Mouse (Mus musculus): ENCODE data around the gene Ddit4. TPM values are rescaled to one million over a fixed set of nuclear protein-coding genes. Genes with fewer than 3 reads are reported as not detected.

Ddit4 gene
- polyA plus RNA-seq, 1 experiment from 2014 or later = 5.2 TPM

DNA sequence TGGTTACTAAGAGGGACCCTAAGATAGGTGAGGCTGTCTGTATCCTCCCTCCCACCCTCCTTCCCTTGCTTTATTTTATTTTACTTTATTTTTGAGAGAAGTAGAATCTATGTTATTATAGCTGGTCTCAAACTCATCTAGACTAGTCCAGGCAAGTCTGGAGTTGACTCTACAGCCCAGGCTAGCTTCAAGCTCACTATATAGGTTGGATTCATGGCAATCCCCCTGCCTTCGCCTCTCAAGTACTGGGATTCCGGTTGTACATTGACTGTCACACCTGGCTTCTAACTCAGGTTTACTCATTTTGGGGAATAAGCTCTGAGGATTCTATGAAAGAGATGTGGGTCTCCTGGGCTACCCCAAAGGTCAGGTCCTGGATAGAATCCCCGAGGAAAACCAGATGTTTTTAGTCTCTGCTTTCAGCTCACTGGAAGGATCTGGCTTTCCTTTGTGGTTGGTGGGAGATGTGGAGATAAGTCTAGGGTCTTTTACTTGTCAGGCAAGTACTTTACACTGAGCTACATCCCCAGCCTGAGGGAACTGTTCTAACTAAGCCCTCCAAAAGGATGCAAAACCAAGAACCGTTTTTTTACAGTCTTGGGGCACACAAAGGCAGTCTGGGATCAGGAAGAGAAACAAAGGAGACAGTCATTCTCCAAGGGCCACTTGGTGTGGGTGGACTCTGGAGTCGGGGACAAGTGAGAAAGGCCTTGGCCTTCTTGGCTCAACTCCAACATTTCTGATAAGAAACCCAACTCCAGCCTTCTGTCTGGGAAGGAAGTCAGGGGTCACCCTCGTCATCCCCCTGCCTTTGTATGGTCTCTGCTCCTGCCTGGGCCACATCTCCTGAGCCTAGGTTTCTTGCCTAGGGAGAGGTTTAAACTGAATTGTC is 3.0 kb downstream of the Ddit4 start:
- Histone ChIP-seq H3K4me3 (ENCODE audit: low read depth, low read length) (no peak overlapping the region), H3K9ac (replicated peaks) (no peak overlapping the region), H3K27ac (ENCODE audit: low read depth) (peak overlapping the region; percentile 88), H3K4me1 (ENCODE audit: insufficient read depth) (peaks cover 25% of the 10 kb centered on the region), H3K36me3 (replicated peaks; ENCODE audit: insufficient read depth, low read length) (peaks cover 11% of the 10 kb centered on the region), H3K4me2 (ENCODE audit: low read depth, low read length) (peak overlapping the region; percentile 97; the same call in 1 of the 2 replicates), H3K27me3 (ENCODE audit: insufficient read depth, low read length) (no peaks in the 10 kb centered on the region), H3K9me3 (ENCODE audit: low read length) (no peaks in the 10 kb centered on the region)
- DNase-seq (peak; percentile 26), ATAC-seq (no peak)
- WGBS (ENCODE audit: insufficient replicate concordance) = 51% methylated on average over 6 of the region's 6 CpGs
- TF ChIP-seq CTCF (IDR thresholded peaks at IDR 0.05; ENCODE audit: low read depth) (no peak), EP300 (IDR thresholded peaks at IDR 0.05; ENCODE audit: low read depth) (0 out of 2 replicates have a peak, but pooled peaks have one; percentile 12)

DNA sequence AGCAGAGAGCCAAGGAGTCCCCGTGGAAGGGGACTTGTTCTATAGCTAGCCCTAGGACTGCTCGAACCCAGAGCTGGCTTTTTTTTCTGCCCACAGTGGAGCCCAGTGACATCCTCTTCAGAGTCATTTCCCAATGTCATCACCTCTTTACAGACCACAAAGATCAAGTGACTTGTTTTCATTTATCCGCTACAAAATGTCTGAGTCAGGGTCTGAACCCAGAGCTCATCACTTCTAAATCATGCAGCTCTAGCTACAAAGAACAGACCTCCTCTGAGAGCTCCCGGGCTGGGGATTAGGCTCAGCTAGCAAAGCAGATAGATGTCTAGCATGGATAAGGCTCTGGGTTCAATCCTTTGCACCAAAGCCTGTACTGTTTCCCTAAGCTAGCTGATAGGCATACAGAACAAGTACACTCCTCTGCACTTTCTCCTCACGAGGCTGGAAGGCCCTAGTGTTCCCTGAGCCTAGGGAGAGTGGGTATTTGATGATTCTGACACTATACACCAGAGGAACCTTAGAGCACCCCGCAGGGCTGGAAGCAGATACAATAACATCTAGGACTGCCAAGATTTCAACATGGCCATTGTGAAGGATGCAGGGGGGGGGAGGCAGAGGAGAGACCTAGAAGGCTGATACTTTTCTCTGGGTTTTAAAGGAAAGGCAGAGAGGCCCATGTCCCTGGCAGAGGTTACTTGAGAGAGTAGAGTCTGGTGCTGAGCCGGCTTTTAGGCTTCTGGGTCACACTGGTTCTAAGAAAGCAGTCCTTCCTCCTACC is 4.1 kb downstream of the Ddit4 start:
- H3K27ac ChIP-seq (ENCODE audit: low read depth) = no peak overlapping the region
- no peak overlapping the region for H3K4me3 ChIP-seq (ENCODE audit: low read depth, low read length)
- H3K4me1 ChIP-seq (ENCODE audit: insufficient read depth) = peaks cover 30% of the 10 kb centered on the region
- no peak overlapping the region for H3K9ac ChIP-seq (replicated peaks)
- DNase-seq = no peak
- ATAC-seq = no peak
- WGBS (ENCODE audit: insufficient replicate concordance) = 59% methylated on average over 7 of the region's 7 CpGs
- H3K4me2 ChIP-seq (ENCODE audit: low read depth, low read length) = no peak overlapping the region
- H3K36me3 ChIP-seq (replicated peaks; ENCODE audit: insufficient read depth, low read length) = peaks cover 11% of the 10 kb centered on the region
- H3K27me3 ChIP-seq (ENCODE audit: insufficient read depth, low read length) = no peaks in the 10 kb centered on the region
- TF ChIP-seq EP300 (IDR thresholded peaks at IDR 0.05; ENCODE audit: low read depth) (no peak), CTCF (IDR thresholded peaks at IDR 0.05; ENCODE audit: low read depth) (no peak)
- no peaks in the 10 kb centered on the region for H3K9me3 ChIP-seq (ENCODE audit: low read length)

DNA sequence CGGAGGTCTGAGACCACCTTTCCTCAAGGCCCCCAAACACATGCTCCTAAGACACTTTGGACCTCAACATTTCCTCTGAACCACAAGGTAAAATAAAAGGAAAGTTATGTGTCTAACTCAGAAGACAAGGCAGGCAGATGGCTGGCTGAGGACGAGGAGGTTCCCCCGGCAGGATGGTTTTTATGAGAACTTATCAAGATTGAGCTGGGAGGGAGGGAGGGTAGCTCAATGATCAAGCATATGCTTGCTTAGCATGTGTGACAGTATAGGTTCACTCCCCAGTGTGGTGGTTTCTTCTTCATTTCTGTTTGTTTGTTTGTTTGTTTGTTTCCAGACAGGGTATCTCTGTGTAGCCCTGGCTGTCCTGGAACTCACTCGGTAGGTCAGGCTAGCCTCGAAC is 5.3 kb downstream of the Ddit4 start:
- ATAC-seq (no peak), DNase-seq (no peak)
- Histone ChIP-seq H3K36me3 (replicated peaks; ENCODE audit: insufficient read depth, low read length) (peaks cover 11% of the 10 kb centered on the region), H3K4me2 (ENCODE audit: low read depth, low read length) (no peak overlapping the region), H3K27me3 (ENCODE audit: insufficient read depth, low read length) (no peaks in the 10 kb centered on the region), H3K27ac (ENCODE audit: low read depth) (no peak overlapping the region), H3K4me1 (ENCODE audit: insufficient read depth) (peaks cover 27% of the 10 kb centered on the region), H3K4me3 (ENCODE audit: low read depth, low read length) (no peak overlapping the region), H3K9me3 (ENCODE audit: low read length) (no peaks in the 10 kb centered on the region), H3K9ac (replicated peaks) (no peak overlapping the region)
- WGBS (ENCODE audit: insufficient replicate concordance) = 69% methylated on average over 5 of the region's 5 CpGs
- TF ChIP-seq CTCF (IDR thresholded peaks at IDR 0.05; ENCODE audit: low read depth) (no peak), EP300 (IDR thresholded peaks at IDR 0.05; ENCODE audit: low read depth) (no peak)

DNA sequence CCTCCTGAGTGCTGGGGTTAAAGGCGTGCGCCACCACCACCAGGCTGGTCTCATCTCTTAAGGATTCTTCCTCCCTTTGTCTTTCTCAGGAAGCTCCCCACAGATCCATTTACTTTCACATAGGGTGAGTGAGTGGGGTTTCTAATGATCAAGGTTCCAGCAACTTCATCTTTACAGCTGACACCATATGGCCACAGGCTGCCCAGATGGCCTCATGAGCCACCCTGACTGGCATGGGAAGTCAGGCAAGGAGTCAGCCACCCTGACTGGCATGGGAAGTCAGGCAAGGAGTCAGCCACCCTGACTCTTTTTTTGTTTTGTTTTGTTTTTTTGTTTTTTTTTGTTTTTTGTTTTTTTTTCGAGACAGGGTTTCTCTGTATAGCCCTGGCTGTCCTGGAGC is 6.2 kb downstream of the Ddit4 start:
- Histone ChIP-seq H3K4me1 (ENCODE audit: insufficient read depth) (peaks cover 23% of the 10 kb centered on the region), H3K9ac (replicated peaks) (no peak overlapping the region), H3K27me3 (ENCODE audit: insufficient read depth, low read length) (no peaks in the 10 kb centered on the region), H3K27ac (ENCODE audit: low read depth) (no peak overlapping the region), H3K4me3 (ENCODE audit: low read depth, low read length) (no peak overlapping the region), H3K36me3 (replicated peaks; ENCODE audit: insufficient read depth, low read length) (peaks cover 11% of the 10 kb centered on the region), H3K9me3 (ENCODE audit: low read length) (no peaks in the 10 kb centered on the region), H3K4me2 (ENCODE audit: low read depth, low read length) (no peak overlapping the region)
- TF ChIP-seq EP300 (IDR thresholded peaks at IDR 0.05; ENCODE audit: low read depth) (no peak), CTCF (IDR thresholded peaks at IDR 0.05; ENCODE audit: low read depth) (no peak)
- 96% methylated on average over 3 of the region's 3 CpGs for WGBS (ENCODE audit: insufficient replicate concordance)
- DNase-seq (no peak), ATAC-seq (no peak)

DNA sequence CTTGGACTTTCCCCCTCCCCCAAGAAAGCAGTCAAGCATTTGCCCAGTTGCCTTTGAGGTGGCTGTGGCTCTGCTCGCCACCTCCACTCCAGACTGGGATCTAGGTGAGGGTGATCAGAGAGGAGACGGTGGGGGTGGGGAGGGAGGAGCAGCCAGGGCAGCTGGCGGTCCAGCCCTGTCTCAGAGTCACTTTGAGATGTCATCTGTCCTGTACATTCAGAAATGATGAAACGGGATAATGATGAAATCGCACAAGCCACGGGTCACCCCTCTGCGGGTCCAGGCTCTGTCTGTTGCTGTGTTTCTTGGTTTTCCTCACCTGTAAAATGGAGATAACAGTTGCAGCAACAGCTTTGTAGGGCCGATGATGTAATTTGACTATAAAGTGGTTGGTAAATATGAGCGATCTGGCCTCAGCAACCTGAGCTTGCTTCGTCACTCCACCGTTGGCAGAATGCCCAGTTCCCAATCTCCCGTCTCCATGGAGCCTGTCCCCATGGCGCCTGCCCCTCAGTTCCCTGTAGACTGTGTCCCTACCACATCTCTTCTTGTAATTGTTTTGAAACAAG is 8.1 kb downstream of the Ddit4 start:
- peak overlapping the region; percentile 43 for H3K4me3 ChIP-seq (ENCODE audit: low read depth, low read length)
- no peak for TF ChIP-seq CTCF (IDR thresholded peaks at IDR 0.05; ENCODE audit: low read depth)
- TF ChIP-seq EP300 (IDR thresholded peaks at IDR 0.05; ENCODE audit: low read depth) = peak; percentile 92
- DNase-seq (peak; percentile 93), ATAC-seq (peak; percentile 95)
- peaks cover 19% of the 10 kb centered on the region for H3K4me1 ChIP-seq (ENCODE audit: insufficient read depth)
- no peaks in the 10 kb centered on the region for H3K36me3 ChIP-seq (replicated peaks; ENCODE audit: insufficient read depth, low read length)
- H3K9me3 ChIP-seq (ENCODE audit: low read length) = no peaks in the 10 kb centered on the region
- 14% methylated on average over 13 of the region's 13 CpGs for WGBS (ENCODE audit: insufficient replicate concordance)
- H3K27me3 ChIP-seq (ENCODE audit: insufficient read depth, low read length) = no peaks in the 10 kb centered on the region
- peak overlapping the region; percentile 74 for H3K4me2 ChIP-seq (ENCODE audit: low read depth, low read length)
- peak overlapping the region; percentile 93 for H3K27ac ChIP-seq (ENCODE audit: low read depth)
- H3K9ac ChIP-seq (replicated peaks) = peak overlapping the region; percentile 68
